Mouse (Mus musculus): ENCODE results near the gene Gm6358. TPM values are rescaled to one million over a fixed set of nuclear protein-coding genes. Genes with fewer than 3 reads are reported as not detected.
"Not testable (repeated sequence)": the region's sequence is repeated elsewhere in the genome, so short reads cannot be mapped to it uniquely, and the experiment has no call there.

Gene Gm6358
- polyA plus RNA-seq (2015; fragmentation: Nextera tagmentation; extraction: Ambion mirVana), result not detected in 2 replicates

GRCm38 (mm10) chr16:89140551-89140950, at the start of gene Gm6358:
TSS of gene Gm6358 (plus strand) at chr16:89140851.
- Histone ChIP-seq H3K4me3 (replicated peaks; ENCODE audit: low read length) (no peak within 1 kb of the TSS), H3K36me3 (ENCODE audit: control insufficient read depth, insufficient read depth) (no peaks in the 10 kb centered on the region), H3K4me2 (ENCODE audit: low read length) (no peak within 1 kb of the TSS), H3K9me3 (ENCODE audit: control insufficient read depth, low read length) (no peaks in the 10 kb centered on the region), H3K27me3 (replicated peaks; ENCODE audit: control insufficient read depth, insufficient read depth, low read length) (no peaks in the 10 kb centered on the region), H3K9ac (replicated peaks; ENCODE audit: low read depth, low read length) (no peak within 1 kb of the TSS), H3K27ac (ENCODE audit: low read length) (no peak within 1 kb of the TSS), H3K4me1 (replicated peaks; ENCODE audit: control insufficient read depth, insufficient read depth, low read length) (no peaks in the 10 kb centered on the region)
- 96% methylated on average over 1 of the region's 1 CpGs for WGBS
- no peak for ATAC-seq

- no peaks in the 10 kb centered on the region for H3K27me3 ChIP-seq (replicated peaks; ENCODE audit: control insufficient read depth, insufficient read depth, low read length)
- no peak within 1 kb of the TSS for H3K4me3 ChIP-seq (replicated peaks; ENCODE audit: low read length)
- H3K36me3 ChIP-seq (ENCODE audit: control insufficient read depth, insufficient read depth), result no peaks in the 10 kb centered on the region
- H3K9ac ChIP-seq (replicated peaks; ENCODE audit: low read depth, low read length), result no peak within 1 kb of the TSS
- no peaks in the 10 kb centered on the region for H3K9me3 ChIP-seq (ENCODE audit: control insufficient read depth, low read length)
- H3K27ac ChIP-seq (ENCODE audit: low read length), result no peak within 1 kb of the TSS
- H3K4me2 ChIP-seq (ENCODE audit: low read length), result no peak within 1 kb of the TSS
- WGBS, result 96% methylated on average over 1 of the region's 1 CpGs
- ATAC-seq, result no peak
- H3K4me1 ChIP-seq (replicated peaks; ENCODE audit: control insufficient read depth, insufficient read depth, low read length), result no peaks in the 10 kb centered on the region
Measured at GRCm38 (mm10) chr16:89150786-89151185, 10.1 kb downstream of the Gm6358 start, which contains the start of gene Gm10061. TSS of gene Gm10061 (plus strand) at chr16:89151086.

DNA sequence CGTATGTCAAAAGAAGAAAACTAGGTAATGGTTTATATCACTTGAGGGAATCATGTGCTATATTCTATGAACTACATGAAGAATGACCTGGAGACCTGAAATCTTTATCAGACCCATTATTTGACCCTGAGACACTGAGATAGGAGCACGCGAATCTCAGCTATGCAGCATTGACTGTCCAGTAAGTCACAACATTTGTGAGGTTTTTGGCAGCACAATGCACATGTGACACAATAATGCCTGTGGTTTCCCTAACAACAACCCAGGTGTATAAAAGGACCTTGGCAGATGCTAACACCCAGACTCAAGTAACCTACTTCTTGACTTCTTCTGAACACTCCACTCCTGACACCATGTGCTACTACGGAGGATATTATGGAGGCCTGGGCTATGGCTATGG, 17.0 kb downstream of the Gm6358 start, which contains the start of gene Gm9789:
Gm9789 (plus strand) TSS at position 301 of the 400 bp plus-strand sequence.
- Histone ChIP-seq H3K9ac (replicated peaks; ENCODE audit: low read depth, low read length) (no peak within 1 kb of the TSS), H3K4me3 (replicated peaks; ENCODE audit: low read length) (no peak within 1 kb of the TSS), H3K9me3 (ENCODE audit: control insufficient read depth, low read length) (no peaks in the 10 kb centered on the region), H3K27me3 (replicated peaks; ENCODE audit: control insufficient read depth, insufficient read depth, low read length) (no peaks in the 10 kb centered on the region), H3K27ac (ENCODE audit: low read length) (no peak within 1 kb of the TSS), H3K4me1 (replicated peaks; ENCODE audit: control insufficient read depth, insufficient read depth, low read length) (no peaks in the 10 kb centered on the region), H3K36me3 (ENCODE audit: control insufficient read depth, insufficient read depth) (no peaks in the 10 kb centered on the region), H3K4me2 (ENCODE audit: low read length) (no peak within 1 kb of the TSS)
- 90% methylated on average over 4 of the region's 4 CpGs for WGBS
- ATAC-seq, result no peak

DNA sequence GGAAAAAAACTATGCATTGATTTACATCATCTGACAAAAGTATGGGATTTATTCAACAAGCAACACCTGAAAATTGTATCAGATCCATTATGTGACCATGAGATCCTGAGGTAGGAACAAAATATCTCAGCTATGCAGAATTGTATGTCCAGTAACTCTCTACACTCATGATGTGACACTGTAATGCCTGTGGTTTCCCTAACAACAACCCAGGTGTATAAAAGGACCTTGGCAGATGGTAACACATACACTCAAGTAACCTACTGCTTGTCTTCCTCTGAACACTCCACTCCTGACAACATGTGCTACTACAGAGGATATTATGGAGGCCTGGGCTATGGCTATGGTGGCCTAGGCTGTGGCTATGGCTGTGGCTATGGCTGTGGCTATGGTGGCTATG, 28.5 kb downstream of the Gm6358 start, which contains the start of gene Gm7735:
Gm7735 (plus strand) TSS at position 301 of the 400 bp plus-strand sequence.
- H3K36me3 ChIP-seq (ENCODE audit: control insufficient read depth, insufficient read depth); H3K9ac ChIP-seq (replicated peaks; ENCODE audit: low read depth, low read length); H3K4me2 ChIP-seq (ENCODE audit: low read length); H3K9me3 ChIP-seq (ENCODE audit: control insufficient read depth, low read length); ATAC-seq; H3K27me3 ChIP-seq (replicated peaks; ENCODE audit: control insufficient read depth, insufficient read depth, low read length); H3K4me1 ChIP-seq (replicated peaks; ENCODE audit: control insufficient read depth, insufficient read depth, low read length); H3K27ac ChIP-seq (ENCODE audit: low read length); H3K4me3 ChIP-seq (replicated peaks; ENCODE audit: low read length): not testable (repeated sequence)

DNA sequence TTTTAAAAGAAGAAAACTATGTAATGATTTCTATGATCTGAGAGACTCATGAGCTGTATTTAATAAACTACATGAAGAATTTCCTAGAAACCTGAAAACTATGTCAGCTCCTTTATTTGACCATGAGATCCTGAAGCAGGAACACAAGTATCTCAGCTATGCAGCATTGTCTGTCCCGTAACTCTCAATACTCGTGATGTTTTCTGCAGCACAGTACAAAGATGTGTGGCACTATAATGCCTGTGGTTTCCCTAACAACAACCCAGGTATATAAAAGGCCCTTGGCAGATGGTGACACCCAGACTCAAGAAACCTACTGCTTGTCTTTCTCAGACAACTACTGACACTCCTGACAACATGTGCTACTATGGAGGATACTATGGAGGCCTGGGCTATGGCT, 33.8 kb downstream of the Gm6358 start, which contains the start of gene 1110057P08Rik:
1110057P08Rik (plus strand) TSS at position 301 of the 400 bp plus-strand sequence.
- no peak within 1 kb of the TSS for H3K4me3 ChIP-seq (replicated peaks; ENCODE audit: low read length)
- H3K27ac ChIP-seq (ENCODE audit: low read length), result no peak within 1 kb of the TSS
- no peak within 1 kb of the TSS for H3K4me2 ChIP-seq (ENCODE audit: low read length)
- no peaks in the 10 kb centered on the region for H3K4me1 ChIP-seq (replicated peaks; ENCODE audit: control insufficient read depth, insufficient read depth, low read length)
- no peaks in the 10 kb centered on the region for H3K9me3 ChIP-seq (ENCODE audit: control insufficient read depth, low read length)
- H3K9ac ChIP-seq (replicated peaks; ENCODE audit: low read depth, low read length), result no peak within 1 kb of the TSS
- no peak for ATAC-seq
- no peaks in the 10 kb centered on the region for H3K27me3 ChIP-seq (replicated peaks; ENCODE audit: control insufficient read depth, insufficient read depth, low read length)
- H3K36me3 ChIP-seq (ENCODE audit: control insufficient read depth, insufficient read depth), result no peaks in the 10 kb centered on the region
- 72% methylated on average over 2 of the region's 2 CpGs for WGBS

DNA sequence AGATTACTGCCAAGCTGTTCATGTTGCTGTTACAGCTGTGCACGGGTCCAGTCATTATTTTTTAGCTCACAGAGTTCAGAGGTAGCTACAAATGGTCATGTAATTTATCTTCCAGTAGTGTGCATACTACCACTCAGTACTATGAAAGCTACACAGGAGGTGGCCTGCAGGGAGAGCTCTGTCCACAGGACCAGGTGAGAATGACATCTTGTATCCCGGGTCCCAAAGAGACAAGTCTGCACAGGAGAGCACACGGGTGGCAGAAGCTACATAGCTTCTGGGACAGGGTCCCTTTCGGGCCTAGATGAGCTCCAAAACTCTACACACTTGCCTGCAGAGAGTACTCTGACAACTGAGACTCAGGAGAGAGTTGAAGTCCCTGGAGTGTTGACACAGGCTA, 48.0 kb downstream of the Gm6358 start:
- Histone ChIP-seq H3K27me3 (replicated peaks; ENCODE audit: control insufficient read depth, insufficient read depth, low read length) (no peaks in the 10 kb centered on the region), H3K36me3 (ENCODE audit: control insufficient read depth, insufficient read depth) (no peaks in the 10 kb centered on the region), H3K9me3 (ENCODE audit: control insufficient read depth, low read length) (no peaks in the 10 kb centered on the region), H3K4me2 (ENCODE audit: low read length) (no peak overlapping the region), H3K4me1 (replicated peaks; ENCODE audit: control insufficient read depth, insufficient read depth, low read length) (no peaks in the 10 kb centered on the region), H3K4me3 (replicated peaks; ENCODE audit: low read length) (no peak overlapping the region), H3K9ac (replicated peaks; ENCODE audit: low read depth, low read length) (no peak overlapping the region), H3K27ac (ENCODE audit: low read length) (no peak overlapping the region)
- 83% methylated on average over 4 of the region's 4 CpGs for WGBS
- no peak for ATAC-seq

Other genes starting within 250 kb of the Gm6358 start
- gene Krtap19-5, start 244.4 kb upstream of the Gm6358 start, polyA plus RNA-seq (2015; fragmentation: Nextera tagmentation; extraction: Ambion mirVana), result not detected in 2 replicates
- not detected in 2 replicates for gene Krtap19-9b, start 208.6 kb upstream of the Gm6358 start, polyA plus RNA-seq (2015; fragmentation: Nextera tagmentation; extraction: Ambion mirVana)
- gene Krtap16-3, start 178.0 kb upstream of the Gm6358 start, polyA plus RNA-seq (2015; fragmentation: Nextera tagmentation; extraction: Ambion mirVana), result not detected in 2 replicates
- not detected in 2 replicates for gene Krtap22-2, start 130.1 kb upstream of the Gm6358 start, polyA plus RNA-seq (2015; fragmentation: Nextera tagmentation; extraction: Ambion mirVana)
- gene Gm10229, start 125.6 kb upstream of the Gm6358 start, polyA plus RNA-seq (2015; fragmentation: Nextera tagmentation; extraction: Ambion mirVana), result not detected in 2 replicates
- not detected in 2 replicates for gene Krtap6-1, start 109.2 kb upstream of the Gm6358 start, polyA plus RNA-seq (2015; fragmentation: Nextera tagmentation; extraction: Ambion mirVana)
- gene Gm10228, start 99.4 kb upstream of the Gm6358 start, polyA plus RNA-seq (2015; fragmentation: Nextera tagmentation; extraction: Ambion mirVana), result not detected in 2 replicates
- gene Krtap6-5, start 93.0 kb upstream of the Gm6358 start, polyA plus RNA-seq (2015; fragmentation: Nextera tagmentation; extraction: Ambion mirVana), result not detected in 2 replicates
- not detected in 2 replicates for gene 1110025L11Rik, start 76.8 kb upstream of the Gm6358 start, polyA plus RNA-seq (2015; fragmentation: Nextera tagmentation; extraction: Ambion mirVana)
- gene Krtap6-3, start 56.8 kb upstream of the Gm6358 start, polyA plus RNA-seq (2015; fragmentation: Nextera tagmentation; extraction: Ambion mirVana), result not detected in 2 replicates
- gene Gm10061, start 10.2 kb downstream of the Gm6358 start, polyA plus RNA-seq (2015; fragmentation: Nextera tagmentation; extraction: Ambion mirVana), result not detected in 2 replicates
- not detected in 2 replicates for gene Gm9789, start 17.1 kb downstream of the Gm6358 start, polyA plus RNA-seq (2015; fragmentation: Nextera tagmentation; extraction: Ambion mirVana)
- gene Gm7735, start 28.6 kb downstream of the Gm6358 start, polyA plus RNA-seq (2015; fragmentation: Nextera tagmentation; extraction: Ambion mirVana), result not detected in 2 replicates
- not detected in 2 replicates for gene 1110057P08Rik, start 33.9 kb downstream of the Gm6358 start, polyA plus RNA-seq (2015; fragmentation: Nextera tagmentation; extraction: Ambion mirVana)
- not detected in 2 replicates for gene Krtap20-2, start 65.0 kb downstream of the Gm6358 start, polyA plus RNA-seq (2015; fragmentation: Nextera tagmentation; extraction: Ambion mirVana)